Mouse (Mus musculus): ENCODE measurements around the gene Mynn.
"Not testable (repeated sequence)": the region's sequence is repeated elsewhere in the genome, so short reads cannot be mapped to it uniquely, and the experiment has no call there.

The Mynn gene

DNA sequence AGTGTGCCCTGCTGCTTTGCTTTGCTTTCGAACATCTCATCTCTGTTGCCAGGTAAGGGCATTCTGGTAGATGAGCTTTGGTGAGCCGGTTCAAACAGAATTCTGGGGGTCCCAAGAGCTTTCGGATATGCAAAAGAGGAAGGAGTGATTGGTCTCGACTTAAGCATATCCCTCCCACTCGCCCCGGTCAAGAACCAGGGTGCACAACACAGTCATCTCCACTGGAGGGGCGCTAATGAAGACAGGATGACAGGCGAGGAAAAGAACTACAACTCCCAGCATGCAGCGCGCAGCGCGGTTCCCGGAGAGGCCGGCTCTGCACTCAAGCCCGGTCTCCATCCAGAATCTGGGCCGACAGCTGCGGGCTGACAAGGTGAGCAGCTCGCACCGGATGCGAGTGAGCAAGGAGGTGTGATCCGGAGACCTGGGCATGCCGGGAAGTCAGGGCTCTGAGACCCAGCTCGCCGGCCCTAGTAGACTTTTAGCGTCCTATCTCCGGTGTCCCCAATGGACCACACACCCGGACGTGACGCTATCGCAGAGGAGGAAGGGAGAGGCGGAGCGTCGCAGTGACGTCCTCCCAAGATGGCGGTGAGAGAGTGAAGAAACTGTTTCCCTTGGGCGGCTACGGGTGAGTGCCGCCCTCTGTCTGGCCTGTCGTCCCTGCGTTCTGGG, at the start of gene Mynn:
Mynn (plus strand) TSS at position 1 of the 675 bp plus-strand sequence.
- peak; percentile 98 for DNase-seq (ENCODE audit: low spot score in 2 of 2)

GRCm38 (mm10) chr3:30553741-30554140, 48.1 kb upstream of the Mynn start:
- DNase-seq (ENCODE audit: low spot score in 2 of 2): no peak

DNA sequence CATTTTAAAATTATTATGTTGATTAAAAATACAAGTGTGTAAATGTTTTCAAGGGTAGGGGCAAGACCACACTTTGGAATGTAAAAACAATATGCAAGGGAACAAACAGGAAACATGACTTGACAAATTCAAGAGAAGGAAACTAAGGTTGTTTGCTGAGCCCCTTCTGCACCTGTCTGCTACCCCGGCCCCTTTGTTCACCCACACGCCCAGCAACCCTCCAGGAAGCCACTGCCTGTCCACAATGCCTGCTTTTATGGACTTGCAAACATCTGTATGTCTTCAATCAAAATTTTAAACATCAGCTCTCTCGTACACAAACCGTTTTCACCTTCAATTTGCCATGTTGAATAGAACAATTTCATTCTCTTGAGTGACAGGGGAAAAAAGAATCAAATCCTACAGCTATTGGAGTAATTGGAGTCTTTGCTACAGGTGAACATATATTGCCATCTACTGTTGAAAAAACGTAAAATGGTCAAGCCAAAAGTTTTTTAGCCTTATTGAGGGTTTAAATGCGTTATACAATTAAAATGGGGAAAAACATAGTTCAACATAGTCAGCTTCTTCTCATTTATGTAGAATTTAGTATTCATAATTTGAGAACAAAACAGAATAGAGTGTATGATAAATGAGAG, 41.1 kb upstream of the Mynn start:
- DNase-seq (ENCODE audit: low spot score in 2 of 2): no peak

- not testable (repeated sequence) for DNase-seq (ENCODE audit: low spot score in 2 of 2)
Measured at GRCm38 (mm10) chr3:30566333-30566732, 35.5 kb upstream of the Mynn start.

GRCm38 (mm10) chr3:30573549-30573948, 28.3 kb upstream of the Mynn start:
- no peak for DNase-seq (ENCODE audit: low spot score in 2 of 2)

GRCm38 (mm10) chr3:30588865-30589264, 13.0 kb upstream of the Mynn start:
- DNase-seq (ENCODE audit: low spot score in 2 of 2): no peak

DNA sequence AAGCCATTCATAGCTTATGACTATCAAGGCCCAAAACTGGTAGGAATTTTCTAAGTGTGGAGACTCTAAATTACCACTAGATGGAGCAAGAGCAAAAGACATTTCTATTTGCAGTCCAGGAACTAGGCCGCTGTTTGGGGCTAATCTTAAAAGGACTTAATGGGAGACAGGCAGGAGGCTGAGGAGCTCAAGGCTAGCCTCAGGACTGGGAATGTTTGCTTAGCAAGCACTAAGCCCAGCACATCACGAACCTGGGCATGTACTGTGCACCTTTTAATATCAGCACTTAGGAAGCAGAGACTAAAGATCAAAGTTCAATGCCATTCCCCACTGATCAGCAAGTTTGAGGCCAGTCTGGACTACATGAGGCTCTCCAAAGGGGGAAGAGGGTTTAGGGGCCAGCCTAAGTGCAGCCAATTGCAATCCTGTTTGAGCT, 9.4 kb upstream of the Mynn start:
- peak in 1 of 2 experiments; percentile 12 for DNase-seq (ENCODE audit: low spot score in 2 of 2)

- no peak for DNase-seq (ENCODE audit: low spot score in 2 of 2)
Measured at GRCm38 (mm10) chr3:30593719-30594485, 8.0 kb upstream of the Mynn start.

- DNase-seq (ENCODE audit: low spot score in 2 of 2): no peak
Measured at GRCm38 (mm10) chr3:30595111-30595832, 6.6 kb upstream of the Mynn start.

DNA sequence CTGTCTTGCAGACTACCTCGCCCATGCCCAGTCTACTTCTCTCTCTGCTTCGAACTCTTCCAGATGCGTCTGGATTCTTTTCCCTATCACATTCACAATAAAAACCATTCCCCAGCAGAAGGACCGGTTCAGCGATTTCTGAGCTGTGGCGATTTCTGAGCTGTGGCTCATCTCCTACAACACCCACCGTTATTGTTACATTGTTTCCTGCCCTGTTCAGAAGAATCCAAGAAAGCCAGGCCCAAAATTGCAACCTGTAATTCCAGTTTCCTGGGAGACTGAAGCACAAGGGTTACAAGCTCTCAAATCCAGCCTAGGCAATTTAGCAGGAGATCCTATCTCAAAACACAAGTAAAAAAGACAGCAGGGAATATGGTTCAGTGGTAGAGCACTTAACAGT, 4.6 kb upstream of the Mynn start:
- no peak for DNase-seq (ENCODE audit: low spot score in 2 of 2)

DNA sequence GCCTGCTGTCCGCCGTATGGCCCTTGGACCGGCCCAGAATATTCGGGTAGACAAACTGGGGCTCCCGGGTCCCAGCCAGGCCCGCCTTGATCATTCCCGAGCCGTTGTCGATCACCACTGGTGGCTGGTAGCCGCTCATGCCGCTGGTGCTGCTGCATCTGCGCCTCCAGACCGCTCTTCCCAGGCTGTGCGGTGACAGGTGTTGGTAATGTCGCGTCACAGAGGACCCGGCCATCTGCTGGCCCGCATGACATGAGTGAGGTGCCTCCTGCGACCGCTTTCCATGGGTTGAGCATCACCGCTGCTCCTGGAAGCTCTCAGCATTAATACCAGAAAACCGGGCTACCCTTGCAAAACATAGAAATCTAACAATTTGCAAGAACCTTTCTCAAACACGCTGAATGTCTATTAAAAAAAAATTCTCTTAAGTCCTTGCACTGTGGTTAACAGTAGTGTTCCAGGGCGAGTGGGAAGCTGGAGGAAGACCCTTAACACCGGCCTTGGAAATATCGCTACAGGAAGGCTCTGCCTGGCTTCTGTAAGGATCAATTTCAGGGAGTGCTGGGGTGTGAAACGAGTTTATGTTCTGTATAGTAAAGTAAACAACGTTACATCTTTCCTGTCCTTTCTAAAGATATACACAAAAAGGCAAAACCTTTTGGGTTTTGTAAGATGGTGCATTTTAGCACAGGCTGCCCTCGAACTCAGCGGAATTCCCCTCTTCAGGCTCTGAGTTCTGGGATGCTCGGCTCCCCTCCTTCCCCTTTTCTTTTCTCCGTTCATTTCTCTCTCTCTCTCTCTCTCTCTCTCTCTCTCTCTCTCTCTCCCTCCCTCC, 1.9 kb upstream of the Mynn start, which contains the start of gene Actrt3:
Actrt3 (minus strand) TSS at position 229 of the 835 bp plus-strand sequence.
- peak; percentile 28 to 47 for DNase-seq (ENCODE audit: low spot score in 2 of 2)

GRCm38 (mm10) chr3:30600717-30601116, 1.1 kb upstream of the Mynn start:
- DNase-seq (ENCODE audit: low spot score in 2 of 2): peak in 1 of 2 experiments; percentile 52

DNA sequence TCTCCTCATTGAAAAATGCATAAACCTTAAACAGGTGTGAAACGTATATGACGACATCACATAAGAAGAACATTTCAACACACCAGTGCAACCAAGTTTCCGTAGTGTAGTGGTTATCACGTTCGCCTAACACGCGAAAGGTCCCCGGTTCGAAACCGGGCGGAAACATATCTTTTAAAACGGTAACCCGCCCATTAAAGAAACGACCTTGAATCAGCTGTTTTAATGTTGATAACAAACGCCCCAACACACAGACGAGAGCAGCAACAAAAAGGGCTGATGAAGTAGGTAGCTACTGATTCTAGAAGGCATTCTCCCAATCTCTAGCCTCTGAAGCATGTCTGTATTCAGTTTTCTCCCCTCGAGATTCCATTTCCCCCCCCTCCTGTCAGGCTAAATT, 690 bp upstream of the Mynn start:
- peak; percentile 92 to 93 for DNase-seq (ENCODE audit: low spot score in 2 of 2)

DNA sequence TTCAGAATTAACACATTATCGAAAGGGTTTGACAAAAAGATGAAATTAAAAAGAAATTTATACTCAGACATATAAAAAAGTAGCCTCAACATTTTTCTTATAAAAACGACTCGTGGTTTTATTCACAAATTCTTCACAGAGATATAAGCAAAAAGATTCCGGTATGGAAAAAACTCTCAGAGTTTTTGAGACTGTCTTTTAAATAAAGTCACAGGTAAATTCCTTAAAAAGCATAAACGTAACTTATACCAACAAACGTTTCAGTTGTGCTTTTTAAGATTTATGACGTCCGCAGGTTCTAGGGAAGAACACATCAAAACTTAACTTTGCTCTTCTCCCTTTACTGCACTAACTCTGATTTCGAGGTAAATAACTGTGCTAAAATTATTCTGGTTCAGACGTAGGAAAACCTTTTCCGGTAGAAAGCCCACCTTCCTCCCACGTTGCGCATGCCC, 228 bp upstream of the Mynn start:
- no peak for DNase-seq (ENCODE audit: low spot score in 2 of 2)

DNA sequence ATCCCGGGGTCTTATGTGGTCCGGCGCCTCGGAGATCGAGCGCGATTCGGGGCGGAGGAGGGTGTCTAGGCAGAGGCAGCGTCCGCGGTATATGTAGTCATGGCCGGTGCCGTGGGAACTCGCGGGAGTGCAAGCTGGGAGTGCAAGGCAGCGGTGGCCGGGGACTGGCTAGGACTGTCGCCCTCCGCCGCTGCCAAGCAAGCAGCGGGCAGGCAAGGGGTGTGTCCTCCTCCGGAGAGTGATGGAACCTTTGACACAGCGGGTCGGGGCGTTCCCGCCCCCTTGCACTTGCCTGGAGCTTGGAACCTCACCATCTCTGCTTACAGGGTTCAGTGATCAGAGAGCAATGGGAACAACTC, 854 bp downstream of the Mynn start:
- DNase-seq (ENCODE audit: low spot score in 2 of 2): peak in 1 of 2 experiments; percentile 84

DNA sequence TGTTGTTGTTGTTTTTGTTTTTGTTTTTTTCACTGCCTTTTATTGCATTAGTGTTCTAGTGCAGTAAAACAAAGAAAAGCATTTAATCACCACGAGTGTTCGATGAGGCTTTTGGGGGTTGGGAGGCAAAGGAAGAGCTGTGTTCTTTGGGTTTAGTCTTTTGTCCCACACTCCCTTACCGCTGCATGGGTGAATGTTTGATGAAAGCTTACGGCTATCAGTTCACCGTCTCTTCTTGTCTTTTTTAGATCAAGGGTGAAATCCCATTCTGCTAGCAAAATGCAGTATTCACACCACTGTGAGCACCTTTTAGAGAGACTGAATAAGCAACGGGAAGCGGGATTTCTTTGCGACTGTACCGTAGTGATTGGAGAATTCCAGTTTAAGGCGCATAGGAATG, 1.4 kb downstream of the Mynn start:
- no peak for DNase-seq (ENCODE audit: low spot score in 2 of 2)

GRCm38 (mm10) chr3:30608999-30609398, 7.1 kb downstream of the Mynn start:
- no peak for DNase-seq (ENCODE audit: low spot score in 2 of 2)

GRCm38 (mm10) chr3:30610930-30611329, 9.1 kb downstream of the Mynn start:
- no peak for DNase-seq (ENCODE audit: low spot score in 2 of 2)

GRCm38 (mm10) chr3:30620132-30620531, 18.3 kb downstream of the Mynn start:
- peak in 1 of 2 experiments; percentile 22 for DNase-seq (ENCODE audit: low spot score in 2 of 2)

- no peak for DNase-seq (ENCODE audit: low spot score in 2 of 2)
Measured at GRCm38 (mm10) chr3:30633681-30634080, 31.8 kb downstream of the Mynn start.

DNA sequence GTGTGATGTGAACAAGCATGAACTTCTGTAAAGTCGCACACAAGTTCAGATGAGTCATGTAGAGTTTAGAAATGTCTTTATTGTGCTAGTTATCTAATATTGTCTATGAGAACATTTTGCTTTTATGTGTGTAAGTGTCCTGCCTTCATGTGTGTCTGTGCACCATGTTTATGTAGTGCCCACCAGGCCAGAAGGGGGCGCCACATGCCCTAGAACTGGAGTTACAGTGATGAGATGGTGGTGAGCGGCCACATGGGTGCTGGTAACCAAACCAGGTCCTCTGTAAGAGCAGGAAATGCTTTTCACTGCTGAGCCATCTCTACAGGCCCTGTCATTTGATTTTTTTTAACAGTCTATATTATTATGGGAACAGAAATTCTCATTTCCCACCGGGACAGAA, 33.8 kb downstream of the Mynn start:
- no peak for DNase-seq (ENCODE audit: low spot score in 2 of 2)
